Mouse (Mus musculus) MEL (cell line): Measurements from ENCODE around the gene Ablim1. TPM values are rescaled to one million over a fixed set of nuclear protein-coding genes. Genes with fewer than 3 reads are reported as not detected.

Source experiments
- DNase-seq: peaks from one replicate; pipeline ENCODE4 v3.0.0; 2011; ENCODE audit warnings: low read depth, low spot score
- H3K27ac ChIP-seq: 2 replicates; pipeline ENCODE4 v1.5.1; 2012; ENCODE audit warnings: low read depth, mild to moderate bottlenecking, control low read depth, low read length, moderate library complexity; ENCODE audit not compliant: control insufficient read depth
- H3K27me3 ChIP-seq, 2 experiments: fragments of 150-350 bp in 1 of 2; sonication (generic) in 1 of 2; 2 replicates each; pipeline ENCODE4 v1.6.1; 2012; ENCODE audit warnings: low read length in 2 of 2, mild to moderate bottlenecking in 2 of 2, improper control_type of control experiment in 1 of 2, moderate library complexity in 1 of 2; ENCODE audit not compliant: insufficient read depth in 2 of 2, control insufficient read depth in 1 of 2
- H3K36me3 ChIP-seq, 2 experiments: 2 replicates each; pipeline ENCODE4 v1.6.1; 2012 to 2014; ENCODE audit warnings: low read length in 2 of 2, improper control_type of control experiment in 1 of 2, inconsistent platforms in 1 of 2, mild to moderate bottlenecking in 1 of 2; ENCODE audit not compliant: insufficient read depth in 2 of 2, control insufficient read depth in 1 of 2
- H3K4me1 ChIP-seq, 2 experiments: fragments of 150-350 bp in 1 of 2; sonication (generic) in 1 of 2; 2 replicates each; pipeline ENCODE4 v1.6.1; 2012; ENCODE audit warnings: low read length in 2 of 2, improper control_type of control experiment in 1 of 2, mild to moderate bottlenecking in 1 of 2; ENCODE audit not compliant: insufficient read depth in 2 of 2, control insufficient read depth in 1 of 2
- H3K4me3 ChIP-seq, 2 experiments: fragments of 150-350 bp in 1 of 2; sonication (generic) in 1 of 2; 2 replicates each; pipeline ENCODE4 v1.5.1; 2012; ENCODE audit warnings: low read depth in 2 of 2, low read length in 2 of 2, mild to moderate bottlenecking in 2 of 2, moderate library complexity in 2 of 2, control low read depth in 1 of 2, improper control_type of control experiment in 1 of 2; ENCODE audit not compliant: control insufficient read depth in 1 of 2, insufficient read depth in 1 of 2
- H3K79me2 ChIP-seq: 2 replicates; pipeline ENCODE4 v1.6.1; 2012; ENCODE audit warnings: mild to moderate bottlenecking, low read length, moderate library complexity; ENCODE audit not compliant: control insufficient read depth, poor library complexity, insufficient read depth
- H3K9ac ChIP-seq: 2 replicates; pipeline ENCODE4 v1.6.1; 2012; ENCODE audit warnings: low read depth, mild to moderate bottlenecking, control low read depth, low read length, moderate library complexity; ENCODE audit not compliant: control insufficient read depth, poor library complexity, severe bottlenecking
- H3K9me3 ChIP-seq: fragments of 150-350 bp; sonication (generic); replicated peaks from 2 replicates; pipeline ENCODE4 v1.6.1; 2012; ENCODE audit warnings: mild to moderate bottlenecking, low read length, improper control_type of control experiment, moderate library complexity; ENCODE audit not compliant: insufficient read depth
- CHD1 ChIP-seq: IDR thresholded peaks from 2 replicates; pipeline ENCODE4 v1.6.1; 2012; ENCODE audit warnings: low read depth, mild to moderate bottlenecking, inconsistent platforms, low read length, improper control_type of control experiment
- CTCF ChIP-seq, 3 experiments: IDR thresholded peaks in 2 of 3; conservative IDR thresholded peaks in 1 of 3; 2 replicates each; pipeline ENCODE4 v1.5.1; 2011 to 2012; ENCODE audit warnings: low read length in 3 of 3, low read depth in 2 of 3, mild to moderate bottlenecking in 2 of 3, improper control_type of control experiment in 1 of 3, inconsistent platforms in 1 of 3, mixed read lengths in 1 of 3, moderate library complexity in 1 of 3; ENCODE audit not compliant: control insufficient read depth in 1 of 3, insufficient read depth in 1 of 3, poor library complexity in 1 of 3, severe bottlenecking in 1 of 3
- E2F4 ChIP-seq: IDR thresholded peaks from 2 replicates; pipeline ENCODE4 v1.6.1; 2011; ENCODE audit warnings: low read depth, low read length, improper control_type of control experiment, borderline replicate concordance
- ELF1 ChIP-seq: IDR thresholded peaks from 2 replicates; pipeline ENCODE4 v1.6.1; 2014; ENCODE audit warnings: low read depth, mild to moderate bottlenecking, inconsistent platforms, low read length, improper control_type of control experiment, moderate library complexity
- GABPA ChIP-seq: IDR thresholded peaks from 2 replicates; pipeline ENCODE4 v1.6.1; 2012; ENCODE audit warnings: low read depth, mild to moderate bottlenecking, inconsistent platforms, low read length, improper control_type of control experiment, moderate library complexity
- GATA1 ChIP-seq: IDR thresholded peaks from 2 replicates; pipeline ENCODE4 v1.6.1; 2011; ENCODE audit warnings: low read depth, low read length, improper control_type of control experiment
- HCFC1 ChIP-seq: IDR thresholded peaks from 2 replicates; pipeline ENCODE4 v1.6.1; 2012; ENCODE audit warnings: low read depth, mild to moderate bottlenecking, inconsistent platforms, low read length, improper control_type of control experiment, moderate library complexity
- MEF2A ChIP-seq: IDR thresholded peaks from 2 replicates; pipeline ENCODE4 v1.6.1; 2014; ENCODE audit warnings: low read depth, mild to moderate bottlenecking, inconsistent platforms, low read length, improper control_type of control experiment; ENCODE audit not compliant: poor library complexity, insufficient replicate concordance, severe bottlenecking; ENCODE audit errors: extremely low read depth
- MXI1 ChIP-seq: IDR thresholded peaks from 2 replicates; pipeline ENCODE4 v1.6.1; 2011; ENCODE audit warnings: mild to moderate bottlenecking, low read depth, low read length, improper control_type of control experiment
- NRF1 ChIP-seq: IDR thresholded peaks from 2 replicates; pipeline ENCODE4 v1.6.1; 2014; ENCODE audit warnings: low read depth, mild to moderate bottlenecking, inconsistent platforms, low read length, improper control_type of control experiment, moderate library complexity; ENCODE audit not compliant: poor library complexity, insufficient read depth, severe bottlenecking
- POLR2AphosphoS2 ChIP-seq: IDR thresholded peaks from 2 replicates; pipeline ENCODE4 v1.6.1; 2011; ENCODE audit warnings: low read length, improper control_type of control experiment
- POLR2AphosphoS5 ChIP-seq: IDR thresholded peaks from 2 replicates; pipeline ENCODE4 v1.6.1; 2012; ENCODE audit warnings: low read depth, borderline replicate concordance, mild to moderate bottlenecking, inconsistent platforms, low read length, moderate library complexity, mixed read lengths
- SIN3A ChIP-seq: IDR thresholded peaks from 2 replicates; pipeline ENCODE4 v1.6.1; 2012; ENCODE audit warnings: low read length, improper control_type of control experiment, inconsistent platforms
- TAL1 ChIP-seq: IDR thresholded peaks from 2 replicates; pipeline ENCODE4 v1.6.1; 2012; ENCODE audit warnings: mild to moderate bottlenecking, inconsistent platforms, low read length, moderate library complexity, mixed read lengths
- TBP ChIP-seq: IDR thresholded peaks from 2 replicates; pipeline ENCODE4 v1.8.0; 2011; ENCODE audit warnings: low read depth, low read length, improper control_type of control experiment
- TCF12 ChIP-seq: IDR thresholded peaks from 2 replicates; pipeline ENCODE4 v1.6.1; 2014; ENCODE audit warnings: low read depth, mild to moderate bottlenecking, inconsistent platforms, low read length, improper control_type of control experiment, moderate library complexity
- USF1 ChIP-seq: IDR thresholded peaks from 2 replicates; pipeline ENCODE4 v1.6.1; 2014; ENCODE audit warnings: low read depth, mild to moderate bottlenecking, inconsistent platforms, low read length, improper control_type of control experiment, moderate library complexity
- USF2 ChIP-seq, 2 experiments: IDR thresholded peaks; 2 replicates each; pipeline ENCODE4 v1.6.1; 2011 to 2012; ENCODE audit warnings: improper control_type of control experiment in 2 of 2, low read length in 2 of 2, borderline replicate concordance in 1 of 2, inconsistent platforms in 1 of 2, low read depth in 1 of 2, mild to moderate bottlenecking in 1 of 2; ENCODE audit not compliant: insufficient read depth in 1 of 2
- ZC3H11A ChIP-seq: IDR thresholded peaks from 2 replicates; pipeline ENCODE4 v1.6.1; 2012; ENCODE audit warnings: low read depth, mild to moderate bottlenecking, inconsistent platforms, low read length, improper control_type of control experiment
- ZMIZ1 ChIP-seq: IDR thresholded peaks from 2 replicates; pipeline ENCODE4 v1.6.1; 2012; ENCODE audit warnings: low read depth, mild to moderate bottlenecking, inconsistent platforms, low read length, improper control_type of control experiment, moderate library complexity
- ZNF384 ChIP-seq: IDR thresholded peaks from 2 replicates; pipeline ENCODE4 v1.6.1; 2012; ENCODE audit warnings: low read depth, mild to moderate bottlenecking, inconsistent platforms, low read length, improper control_type of control experiment
- polyA plus RNA-seq, 2 experiments: library from polyadenylated mRNA; stranded (reverse) in 1 of 2; unstranded in 1 of 2; fragments of >175 nt in 1 of 2; fragments of >200 nt in 1 of 2; gene quantifications; 2 replicates each; pipeline versions ENCODE4 v1.2.1 to v1.2.4; 2012; ENCODE audit warnings: low replicate concordance in 2 of 2, low read depth in 1 of 2; ENCODE audit not compliant: insufficient read length in 2 of 2, insufficient read depth in 1 of 2, missing spikeins in 1 of 2
- total RNA-seq: library from RNA; depleted of rRNA; stranded (reverse); fragments of 300-350 nt; gene quantifications from 2 replicates; pipeline ENCODE4 v1.2.3, GENCODE M21; 2012

The Ablim1 gene
- total and polyA plus RNA-seq, 3 experiments, result not detected

DNA sequence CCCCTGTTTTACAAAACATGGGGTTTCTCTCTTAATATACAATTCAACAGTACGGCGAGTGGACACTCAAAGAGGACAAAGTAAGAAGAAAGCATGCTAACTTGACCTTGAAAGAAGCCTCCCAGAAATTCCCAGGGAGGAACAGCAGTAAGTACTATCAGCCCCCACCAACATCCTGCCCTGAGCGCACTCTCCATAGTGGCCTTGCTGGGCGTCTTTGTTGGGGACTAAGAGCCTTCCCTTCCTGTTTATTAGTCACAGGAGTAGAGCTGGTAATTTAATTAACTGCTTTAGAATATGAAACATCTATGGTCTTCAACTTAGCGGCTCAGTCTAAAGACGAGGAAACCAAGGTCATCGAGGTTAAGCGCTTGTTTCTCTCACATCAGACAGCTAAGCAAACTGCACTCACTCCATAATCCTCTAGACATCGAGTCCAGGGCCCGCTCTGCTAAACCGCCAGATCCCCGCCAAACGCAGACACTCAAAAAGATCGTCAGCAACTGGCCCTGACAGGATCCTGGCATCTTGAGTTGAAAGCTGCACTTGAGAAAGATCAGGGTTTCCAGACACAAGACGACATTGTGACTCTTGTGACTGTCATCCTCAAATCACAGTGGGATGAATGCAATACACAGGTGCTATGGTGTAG is 50.3 kb downstream of the Ablim1 start:
- no peaks in the 10 kb centered on the region for H3K9me3 ChIP-seq
- peaks cover 6 to 15% of the 10 kb centered on the region in 2 experiments for H3K27me3 ChIP-seq
- no peaks in the 10 kb centered on the region for H3K36me3 ChIP-seq
- no peak overlapping the region for H3K27ac ChIP-seq
- H3K9ac ChIP-seq, result no peak overlapping the region
- no peaks in the 10 kb centered on the region for H3K79me2 ChIP-seq
- TF ChIP-seq HCFC1, result no peak
- no peak for TF ChIP-seq E2F4
- no peak for TF ChIP-seq NRF1
- no peak for TF ChIP-seq MXI1
- TF ChIP-seq CHD1, result no peak
- TF ChIP-seq GABPA, result no peak
- H3K4me1 ChIP-seq, result no peaks in the 10 kb centered on the region
- DNase-seq, result no peak
- H3K4me3 ChIP-seq, result no peak overlapping the region

GRCm38 (mm10) chr19:57257801-57258200 is 56.9 kb downstream of the Ablim1 start:
- Histone ChIP-seq H3K27ac (no peak overlapping the region), H3K9me3 (no peaks in the 10 kb centered on the region), H3K36me3 (no peaks in the 10 kb centered on the region), H3K9ac (no peak overlapping the region), H3K27me3 (peaks cover 10 to 16% of the 10 kb centered on the region in 2 experiments), H3K4me3 (no peak overlapping the region), H3K79me2 (no peaks in the 10 kb centered on the region), H3K4me1 (no peaks in the 10 kb centered on the region)
- TF ChIP-seq TCF12, result no peak
- no peak for TF ChIP-seq ELF1
- no peak for TF ChIP-seq MXI1
- TF ChIP-seq POLR2AphosphoS5, result no peak
- TF ChIP-seq HCFC1, result no peak
- TF ChIP-seq CTCF (IDR thresholded peaks at IDR 0.05 in 2 of 3, conservative IDR thresholded peaks at IDR 0.05 in 1 of 3; ENCODE audit: control insufficient read depth in 1 of 3, insufficient read depth in 1 of 3, low read depth in 2 of 3, low read length in 3 of 3, poor library complexity in 1 of 3, severe bottlenecking in 1 of 3), result no peak
- TF ChIP-seq USF2 (IDR thresholded peaks at IDR 0.05; ENCODE audit: borderline replicate concordance in 1 of 2, insufficient read depth in 1 of 2, low read depth in 1 of 2, low read length in 2 of 2), result no peak
- no peak for TF ChIP-seq ZC3H11A
- TF ChIP-seq MEF2A, result no peak
- no peak for DNase-seq

GRCm38 (mm10) chr19:57256666-57257065 is 58.1 kb downstream of the Ablim1 start:
- Histone ChIP-seq H3K9ac (no peak overlapping the region), H3K79me2 (no peaks in the 10 kb centered on the region), H3K9me3 (no peaks in the 10 kb centered on the region), H3K4me3 (no peak overlapping the region), H3K36me3 (no peaks in the 10 kb centered on the region)
- DNase-seq, result no peak
- TF ChIP-seq POLR2AphosphoS2, result no peak
- no peak for TF ChIP-seq SIN3A
- no peak for TF ChIP-seq ZMIZ1
- no peak for TF ChIP-seq E2F4
- no peak for TF ChIP-seq CTCF (IDR thresholded peaks at IDR 0.05 in 2 of 3, conservative IDR thresholded peaks at IDR 0.05 in 1 of 3; ENCODE audit: control insufficient read depth in 1 of 3, insufficient read depth in 1 of 3, low read depth in 2 of 3, low read length in 3 of 3, poor library complexity in 1 of 3, severe bottlenecking in 1 of 3)
- no peak for TF ChIP-seq GATA1
- no peak for TF ChIP-seq GABPA
- no peak for TF ChIP-seq MEF2A
- no peak for TF ChIP-seq ZNF384
- no peak for TF ChIP-seq ZC3H11A
- TF ChIP-seq CHD1, result no peak
- no peak for TF ChIP-seq TAL1
- no peak for TF ChIP-seq TBP
- no peak for TF ChIP-seq USF1
- TF ChIP-seq, all 39 proteins: peak for 0
- Histone ChIP-seq H3K27me3 (peaks cover 8 to 13% of the 10 kb centered on the region in 2 experiments), H3K27ac (no peak overlapping the region), H3K4me1 (no peaks in the 10 kb centered on the region)
